Mouse (Mus musculus): Measurements from ENCODE around the gene Mab21l2. TPM values are rescaled to one million over a fixed set of nuclear protein-coding genes. Genes with fewer than 3 reads are reported as not detected.

Gene Mab21l2
- polyA plus RNA-seq, 1 experiment from 2014 or later = 246 TPM

DNA sequence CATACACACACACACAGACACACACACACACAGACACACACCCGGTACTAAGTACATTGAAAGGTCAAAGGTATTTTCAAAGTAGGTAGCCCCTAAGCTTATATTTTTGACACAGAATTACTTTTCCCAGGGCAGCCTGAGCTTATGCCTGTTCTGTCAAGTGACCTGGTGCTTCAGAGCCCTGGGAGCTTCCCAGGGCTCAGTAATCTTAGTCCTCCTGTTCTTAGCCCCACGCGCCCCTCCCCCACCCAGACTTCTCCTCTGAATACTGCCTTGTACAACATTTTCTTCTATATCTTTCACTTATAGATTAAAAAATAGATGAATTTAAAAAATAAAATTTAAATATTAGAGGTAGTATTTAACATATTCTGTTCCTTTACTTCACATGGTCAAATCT lies 3.6 kb downstream of the Mab21l2 start:
- no peak for ATAC-seq (ENCODE audit: low read depth)
- Histone ChIP-seq H3K27ac (ENCODE audit: low read depth, low read length) (peak overlapping the region; percentile 83), H3K9ac (replicated peaks; ENCODE audit: low read depth, low read length) (peak overlapping the region; percentile 39)

DNA sequence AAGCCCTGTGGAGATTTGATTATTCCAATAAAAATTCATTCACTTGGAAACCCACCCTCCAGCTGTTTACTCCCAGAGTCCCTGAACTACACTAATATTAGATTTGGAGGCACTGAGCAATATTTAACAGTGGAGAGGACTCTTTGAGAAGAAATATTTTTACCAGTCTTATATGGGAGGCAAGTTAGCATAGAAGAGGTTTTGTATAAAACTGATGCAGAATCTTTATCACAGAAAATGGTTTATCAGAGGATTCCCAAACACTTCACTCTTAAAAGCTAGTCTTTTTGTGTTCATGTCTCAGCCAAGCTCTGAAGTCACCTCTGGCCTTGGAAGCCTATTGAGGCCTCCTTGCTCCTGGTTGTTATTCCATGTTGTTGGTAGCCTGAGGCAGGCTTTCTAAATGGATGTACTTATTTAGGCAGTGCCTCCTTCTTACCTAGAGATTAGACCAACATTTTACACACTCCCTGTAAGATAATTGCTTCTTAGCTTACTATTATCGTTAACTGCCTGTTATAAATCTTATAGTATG lies 6.5 kb downstream of the Mab21l2 start:
- WGBS = 30% methylated on average over 1 of the region's 1 CpGs
- Histone ChIP-seq H3K9ac (replicated peaks; ENCODE audit: low read depth, low read length) (peak overlapping the region; percentile 52), H3K4me2 (ENCODE audit: low read depth, low read length) (peak overlapping the region; percentile 40), H3K27ac (ENCODE audit: low read depth, low read length) (peak overlapping the region; percentile 82), H3K4me3 (ENCODE audit: low read depth, low read length) (peak overlapping the region; percentile 32), H3K27me3 (ENCODE audit: control insufficient read depth, insufficient read depth, low read length) (no peaks in the 10 kb centered on the region), H3K9me3 (ENCODE audit: control insufficient read depth, low read length) (no peaks in the 10 kb centered on the region), H3K4me1 (ENCODE audit: control insufficient read depth, insufficient read depth, low read length) (peaks cover 16% of the 10 kb centered on the region), H3K36me3 (ENCODE audit: control insufficient read depth, insufficient read depth, low read length) (no peaks in the 10 kb centered on the region)
- ATAC-seq (ENCODE audit: low read depth) = peak; percentile 38; the same call in 1 of the 2 replicates

More for the DNA sequence above, 3.6 kb downstream of the Mab21l2 start:
- peaks cover 2% of the 10 kb centered on the region; the same call in 1 of the 2 replicates for H3K4me1 ChIP-seq (ENCODE audit: control insufficient read depth, insufficient read depth, low read length)
- no peaks in the 10 kb centered on the region for H3K9me3 ChIP-seq (ENCODE audit: control insufficient read depth, low read length)
- H3K4me2 ChIP-seq (ENCODE audit: low read depth, low read length) = peak overlapping the region; percentile 39
- H3K27me3 ChIP-seq (ENCODE audit: control insufficient read depth, insufficient read depth, low read length) = no peaks in the 10 kb centered on the region
- WGBS = 44% methylated on average over 3 of the region's 3 CpGs
- H3K36me3 ChIP-seq (ENCODE audit: control insufficient read depth, insufficient read depth, low read length) = no peaks in the 10 kb centered on the region
- H3K4me3 ChIP-seq (ENCODE audit: low read depth, low read length) = peak overlapping the region; percentile 37

DNA sequence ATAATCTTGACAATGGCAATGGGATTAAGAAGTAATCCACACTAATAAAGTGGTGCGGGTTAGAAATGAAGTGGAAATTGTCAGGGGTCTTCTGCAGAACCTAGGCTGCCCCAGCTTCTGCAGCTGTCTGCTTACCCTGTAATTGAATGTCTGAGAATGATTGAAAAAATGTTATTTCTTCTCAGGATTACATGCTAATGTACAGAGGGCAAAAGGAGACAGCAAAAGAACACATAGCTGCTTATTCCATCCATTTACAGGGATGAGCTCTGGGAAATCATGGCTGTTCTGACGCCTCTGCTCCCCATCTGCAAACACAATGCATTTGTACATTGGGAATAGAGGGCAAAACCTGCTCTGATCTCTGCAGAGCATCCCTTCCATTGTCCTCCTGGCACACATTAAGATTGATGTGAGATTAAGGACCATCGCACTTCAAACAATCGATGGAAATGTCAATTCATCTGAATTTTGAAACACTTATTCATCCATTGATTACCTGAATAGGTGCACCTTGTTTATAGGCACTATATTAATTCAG lies 7.3 kb downstream of the Mab21l2 start:
- Histone ChIP-seq H3K4me2 (ENCODE audit: low read depth, low read length) (peak overlapping the region; percentile 55), H3K36me3 (ENCODE audit: control insufficient read depth, insufficient read depth, low read length) (no peaks in the 10 kb centered on the region), H3K9ac (replicated peaks; ENCODE audit: low read depth, low read length) (peak overlapping the region; percentile 51), H3K27ac (ENCODE audit: low read depth, low read length) (peak overlapping the region; percentile 87), H3K27me3 (ENCODE audit: control insufficient read depth, insufficient read depth, low read length) (no peaks in the 10 kb centered on the region), H3K4me3 (ENCODE audit: low read depth, low read length) (peak overlapping the region; percentile 23), H3K4me1 (ENCODE audit: control insufficient read depth, insufficient read depth, low read length) (peaks cover 16% of the 10 kb centered on the region), H3K9me3 (ENCODE audit: control insufficient read depth, low read length) (no peaks in the 10 kb centered on the region)
- 32% methylated on average over 4 of the region's 4 CpGs for WGBS
- 0 out of 2 replicates have a peak, but pooled peaks have one; percentile 47 for ATAC-seq (ENCODE audit: low read depth)

DNA sequence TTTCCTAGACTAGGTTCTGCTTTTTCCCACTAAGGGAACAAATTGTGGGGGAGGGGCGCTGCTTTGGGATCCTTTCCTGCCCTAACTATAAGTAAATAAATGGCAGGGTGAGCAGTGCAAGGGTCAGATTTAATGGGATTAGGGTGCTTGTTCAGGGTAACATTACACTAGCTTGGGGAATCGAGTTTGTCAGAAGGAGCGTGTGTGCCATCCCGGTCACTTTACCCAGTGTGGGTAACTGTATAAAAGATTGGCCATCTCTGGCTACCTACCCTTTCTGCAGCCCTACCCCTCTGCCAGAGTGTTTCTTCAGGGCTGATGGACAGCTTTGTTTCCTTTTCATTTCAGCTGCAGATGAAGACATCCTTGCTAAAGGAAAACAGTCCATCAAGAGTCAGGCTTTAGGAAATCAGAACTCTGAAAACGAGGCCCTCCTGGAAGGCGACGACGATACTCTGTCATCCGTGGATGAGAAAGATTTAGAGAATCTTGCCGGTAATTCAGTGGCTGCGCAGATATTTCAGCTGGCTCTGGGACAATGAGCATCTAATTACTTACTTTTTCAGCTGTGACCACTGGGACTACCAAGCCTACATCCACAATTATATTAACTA lies 8.8 kb downstream of the Mab21l2 start:
- Histone ChIP-seq H3K27me3 (ENCODE audit: control insufficient read depth, insufficient read depth, low read length) (no peaks in the 10 kb centered on the region), H3K4me2 (ENCODE audit: low read depth, low read length) (peak overlapping the region; percentile 42), H3K9me3 (ENCODE audit: control insufficient read depth, low read length) (no peaks in the 10 kb centered on the region), H3K27ac (ENCODE audit: low read depth, low read length) (peak overlapping the region; percentile 64), H3K9ac (replicated peaks; ENCODE audit: low read depth, low read length) (peak overlapping the region; percentile 41; the same call in 1 of the 2 replicates), H3K36me3 (ENCODE audit: control insufficient read depth, insufficient read depth, low read length) (no peaks in the 10 kb centered on the region), H3K4me1 (ENCODE audit: control insufficient read depth, insufficient read depth, low read length) (peaks cover 16% of the 10 kb centered on the region), H3K4me3 (ENCODE audit: low read depth, low read length) (no peak overlapping the region; the same call in 1 of the 2 replicates)
- peak; percentile 33; the same call in 1 of the 2 replicates for ATAC-seq (ENCODE audit: low read depth)
- WGBS = 29% methylated on average over 11 of the region's 11 CpGs

DNA sequence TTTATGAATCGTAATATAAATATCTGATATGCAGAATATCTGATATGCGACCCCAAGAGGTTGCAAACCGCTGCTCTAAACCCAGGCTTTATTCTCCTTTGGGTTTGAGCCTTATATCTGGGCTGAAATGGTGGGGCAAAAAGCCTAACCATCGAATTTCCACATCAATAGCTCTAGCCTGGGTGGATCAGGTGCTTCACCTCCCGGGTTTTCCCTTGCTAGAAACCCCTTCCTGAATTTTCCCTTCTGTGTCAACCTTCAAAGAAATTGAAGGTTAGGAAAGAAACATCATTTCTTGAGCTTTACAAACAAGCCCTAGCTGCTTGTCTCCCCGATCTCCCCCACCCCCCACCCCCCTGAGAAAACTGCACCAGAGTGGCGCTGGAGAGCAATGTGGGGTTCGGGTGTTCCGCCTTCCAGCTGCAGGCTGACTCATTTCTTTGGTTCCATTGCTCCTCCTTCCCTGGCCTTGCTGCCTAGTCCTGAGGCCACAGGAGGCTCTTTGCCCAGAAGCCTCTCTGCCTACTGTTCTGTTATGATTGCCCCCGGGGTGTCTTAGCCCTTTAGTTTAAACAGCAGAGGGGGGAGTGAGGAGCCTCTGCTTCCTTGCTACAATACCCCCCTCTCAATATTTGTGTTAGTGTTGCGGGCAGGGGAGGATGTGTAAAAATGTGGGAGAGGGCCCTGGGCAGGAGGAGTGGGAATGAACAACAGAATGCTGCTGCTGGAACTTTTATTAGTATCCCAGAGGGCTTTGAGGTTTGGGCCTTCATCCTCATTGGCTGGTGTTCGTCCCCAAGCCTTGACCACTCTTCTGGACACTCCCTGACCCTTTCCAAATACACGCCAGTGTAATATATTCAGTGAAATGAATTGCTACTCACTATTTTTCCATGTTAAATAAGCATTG lies 9.5 kb downstream of the Mab21l2 start:
- Histone ChIP-seq H3K27me3 (ENCODE audit: control insufficient read depth, insufficient read depth, low read length) (no peaks in the 10 kb centered on the region), H3K4me3 (ENCODE audit: low read depth, low read length) (no peak overlapping the region), H3K36me3 (ENCODE audit: control insufficient read depth, insufficient read depth, low read length) (no peaks in the 10 kb centered on the region), H3K27ac (ENCODE audit: low read depth, low read length) (peak overlapping the region; percentile 64), H3K4me2 (ENCODE audit: low read depth, low read length) (peak overlapping the region; percentile 9; the same call in 1 of the 2 replicates), H3K4me1 (ENCODE audit: control insufficient read depth, insufficient read depth, low read length) (peaks cover 16% of the 10 kb centered on the region), H3K9ac (replicated peaks; ENCODE audit: low read depth, low read length) (no peak overlapping the region), H3K9me3 (ENCODE audit: control insufficient read depth, low read length) (no peaks in the 10 kb centered on the region)
- peak; percentile 55 for ATAC-seq (ENCODE audit: low read depth)
- WGBS = 19% methylated on average over 13 of the region's 13 CpGs

DNA sequence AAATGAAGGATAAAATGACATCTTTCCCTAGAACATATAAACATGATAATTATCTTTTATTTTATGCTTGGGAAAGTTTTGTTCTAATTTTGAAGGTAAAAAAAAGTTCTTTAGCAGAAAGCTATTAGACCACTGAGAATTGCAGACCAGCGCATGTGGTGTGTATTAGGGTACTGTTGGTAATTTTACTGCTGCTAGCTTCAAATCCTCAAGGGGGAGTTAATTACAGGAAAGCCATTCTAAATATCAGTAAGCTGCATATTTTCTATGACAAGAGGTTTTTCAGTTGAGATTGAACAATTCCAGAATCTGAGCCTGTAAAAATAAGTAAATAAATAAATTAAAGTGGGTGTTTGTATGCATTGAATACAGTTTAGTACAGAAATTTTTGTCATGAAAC lies 11.7 kb downstream of the Mab21l2 start:
- 44% methylated on average over 1 of the region's 1 CpGs for WGBS
- no peak overlapping the region for H3K4me2 ChIP-seq (ENCODE audit: low read depth, low read length)
- H3K9ac ChIP-seq (replicated peaks; ENCODE audit: low read depth, low read length) = no peak overlapping the region
- H3K27me3 ChIP-seq (ENCODE audit: control insufficient read depth, insufficient read depth, low read length) = no peaks in the 10 kb centered on the region
- peaks cover 21% of the 10 kb centered on the region for H3K4me1 ChIP-seq (ENCODE audit: control insufficient read depth, insufficient read depth, low read length)
- no peak overlapping the region for H3K4me3 ChIP-seq (ENCODE audit: low read depth, low read length)
- H3K9me3 ChIP-seq (ENCODE audit: control insufficient read depth, low read length) = no peaks in the 10 kb centered on the region
- no peak for ATAC-seq (ENCODE audit: low read depth)
- no peak overlapping the region for H3K27ac ChIP-seq (ENCODE audit: low read depth, low read length)
- H3K36me3 ChIP-seq (ENCODE audit: control insufficient read depth, insufficient read depth, low read length) = no peaks in the 10 kb centered on the region

DNA sequence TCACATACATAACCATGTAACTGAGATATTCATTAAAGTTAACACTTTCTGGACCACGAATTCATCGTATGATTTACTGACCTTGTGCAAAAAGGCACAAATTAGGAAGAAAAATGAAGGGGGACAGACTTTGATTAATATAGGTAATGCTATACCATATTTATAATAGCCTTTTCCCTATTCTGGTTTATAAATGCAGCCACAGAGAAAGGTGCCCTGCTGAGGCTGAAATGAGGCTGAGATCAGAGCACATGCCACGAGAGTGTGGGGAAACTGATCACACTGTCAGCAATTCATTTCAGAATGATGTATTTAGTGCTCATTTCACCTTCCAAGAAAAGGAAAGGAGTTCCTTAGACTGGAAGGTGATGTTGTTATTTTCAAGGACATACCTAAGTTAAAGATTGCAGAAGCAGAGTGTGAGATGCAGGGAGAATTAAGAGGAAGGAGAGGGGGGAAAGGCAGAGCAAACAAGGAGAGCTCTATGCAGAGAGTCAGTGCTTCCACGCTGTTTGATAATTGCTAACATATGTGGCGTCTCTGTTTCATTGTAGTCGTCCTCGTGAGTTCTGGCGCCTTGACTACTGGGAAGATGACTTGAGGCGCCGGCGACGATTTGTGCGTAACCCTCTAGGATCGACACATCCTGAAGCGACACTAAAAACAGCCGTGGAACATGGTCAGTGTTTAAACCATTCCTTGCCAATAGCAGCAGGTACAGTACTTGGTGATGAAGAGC lies 16.7 kb downstream of the Mab21l2 start:
- 0 out of 2 replicates have a peak, but pooled peaks have one; percentile 28 for ATAC-seq (ENCODE audit: low read depth)
- no peak overlapping the region; the same call in 1 of the 2 replicates for H3K4me2 ChIP-seq (ENCODE audit: low read depth, low read length)

DNA sequence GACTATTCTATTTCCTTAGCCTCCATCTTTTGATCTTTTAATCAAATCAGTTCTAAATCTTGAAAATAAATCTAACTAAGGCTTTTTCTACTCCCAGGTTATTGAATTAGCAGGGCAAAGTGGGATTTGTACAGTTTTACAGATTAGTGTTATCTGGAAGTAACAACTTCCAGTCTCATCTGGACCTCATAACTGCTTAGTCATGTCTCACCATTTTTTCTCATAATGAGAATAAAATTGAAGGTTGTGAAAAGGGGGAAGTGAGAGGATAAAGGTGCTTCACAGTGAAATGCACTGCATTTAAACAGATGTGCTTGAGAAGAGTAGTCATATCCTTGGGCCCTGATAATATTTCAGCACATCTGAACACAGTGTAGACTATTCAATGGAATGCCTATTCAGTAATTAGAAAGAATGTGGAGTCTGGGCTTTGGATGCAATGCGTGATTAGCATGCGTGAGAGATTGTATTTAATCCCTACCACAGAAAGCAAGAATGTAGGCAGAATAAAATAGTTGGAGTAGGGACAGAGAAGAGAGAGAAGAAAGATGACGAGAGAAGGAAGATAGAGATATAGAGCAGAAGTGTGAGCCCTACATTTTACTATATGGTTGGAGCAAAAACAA lies 25.4 kb downstream of the Mab21l2 start:
- WGBS = 72% methylated on average over 3 of the region's 3 CpGs
- H3K27ac ChIP-seq (ENCODE audit: low read depth, low read length) = no peak overlapping the region
- H3K9me3 ChIP-seq (ENCODE audit: control insufficient read depth, low read length) = no peaks in the 10 kb centered on the region
- no peak overlapping the region for H3K4me3 ChIP-seq (ENCODE audit: low read depth, low read length)
- no peaks in the 10 kb centered on the region for H3K4me1 ChIP-seq (ENCODE audit: control insufficient read depth, insufficient read depth, low read length)
- H3K27me3 ChIP-seq (ENCODE audit: control insufficient read depth, insufficient read depth, low read length) = no peaks in the 10 kb centered on the region
- H3K4me2 ChIP-seq (ENCODE audit: low read depth, low read length) = no peak overlapping the region
- H3K9ac ChIP-seq (replicated peaks; ENCODE audit: low read depth, low read length) = no peak overlapping the region
- H3K36me3 ChIP-seq (ENCODE audit: control insufficient read depth, insufficient read depth, low read length) = no peaks in the 10 kb centered on the region
- no peak for ATAC-seq (ENCODE audit: low read depth)

More for the DNA sequence above, 16.7 kb downstream of the Mab21l2 start:
- Histone ChIP-seq H3K4me3 (ENCODE audit: low read depth, low read length) (no peak overlapping the region), H3K27me3 (ENCODE audit: control insufficient read depth, insufficient read depth, low read length) (no peaks in the 10 kb centered on the region), H3K9ac (replicated peaks; ENCODE audit: low read depth, low read length) (no peak overlapping the region), H3K4me1 (ENCODE audit: control insufficient read depth, insufficient read depth, low read length) (peaks cover 6% of the 10 kb centered on the region; the same call in 1 of the 2 replicates), H3K36me3 (ENCODE audit: control insufficient read depth, insufficient read depth, low read length) (no peaks in the 10 kb centered on the region), H3K9me3 (ENCODE audit: control insufficient read depth, low read length) (no peaks in the 10 kb centered on the region), H3K27ac (ENCODE audit: low read depth, low read length) (peak overlapping the region; percentile 60)
- WGBS = 35% methylated on average over 16 of the region's 16 CpGs

Data from neural tube, embryonic 14.5 days (tissue).